Mouse (Mus musculus) hindbrain, embryonic 11.5 days (tissue): ENCODE measurements around the gene Gm9736. TPM values are rescaled to one million over a fixed set of nuclear protein-coding genes. Genes with fewer than 3 reads are reported as not detected.
"Not testable (repeated sequence)": the region's sequence is repeated elsewhere in the genome, so short reads cannot be mapped to it uniquely, and the experiment has no call there.

Experiments
- ATAC-seq: fragments of 200-750 bp; cut with Nextera tagmentation; 2 replicates; pipeline ENCODE4 v1.8.0; 2017; ENCODE audit warnings: mild to moderate bottlenecking, moderate TSS enrichment, moderate library complexity; ENCODE audit not compliant: low FRiP score
- DNase-seq: peaks from one replicate; pipeline ENCODE4 v3.0.0-alpha.2; 2015; ENCODE audit warnings: low spot score
- H3K27ac ChIP-seq: fragments of 300-500 bp; sonication (generic); 2 replicates; pipeline ENCODE4 v1.5.1; 2014; ENCODE audit warnings: mild to moderate bottlenecking, low read depth, low read length
- H3K27me3 ChIP-seq: fragments of 300-500 bp; sonication (generic); 2 replicates; pipeline ENCODE4 v1.6.1; 2014; ENCODE audit warnings: mild to moderate bottlenecking, low read length, moderate library complexity, mixed read lengths; ENCODE audit not compliant: control insufficient read depth, insufficient read depth
- H3K36me3 ChIP-seq: fragments of 300-500 bp; sonication (generic); 2 replicates; pipeline ENCODE4 v1.6.1; 2014; ENCODE audit warnings: mild to moderate bottlenecking, low read length, moderate library complexity, mixed read lengths; ENCODE audit not compliant: control insufficient read depth, insufficient read depth
- H3K4me1 ChIP-seq: fragments of 300-500 bp; sonication (generic); replicated peaks from 2 replicates; pipeline ENCODE4 v1.6.1; 2014; ENCODE audit warnings: low read length, mixed read lengths; ENCODE audit not compliant: control insufficient read depth, insufficient read depth
- H3K4me2 ChIP-seq: fragments of 300-500 bp; sonication (generic); replicated peaks from 2 replicates; pipeline ENCODE4 v1.6.1; 2014; ENCODE audit warnings: mild to moderate bottlenecking, low read depth, low read length
- H3K4me3 ChIP-seq: fragments of 300-500 bp; sonication (generic); 2 replicates; pipeline ENCODE4 v1.5.1; 2014; ENCODE audit warnings: low read depth, low read length
- H3K9ac ChIP-seq: fragments of 300-500 bp; sonication (generic); 2 replicates; pipeline ENCODE4 v1.6.1; 2014; ENCODE audit warnings: low read depth, low read length
- H3K9me3 ChIP-seq: fragments of 300-500 bp; sonication (generic); 2 replicates; pipeline ENCODE4 v1.6.1; 2016; ENCODE audit warnings: low read length; ENCODE audit not compliant: control insufficient read depth
- WGBS: fragments of 180-500 bp; shearing (Covaris S2); extraction: QIAGEN DNeasy Blood & Tissue Kit; methylation state at CpG from one replicate; pipeline ENCODE4 v1.1.7; 2014; 5-methylcytosine and 5-hydroxymethylcytosine counted together
- polyA plus RNA-seq: library from polyadenylated mRNA; unstranded; fragments of >200 nt; fragmentation: Nextera tagmentation; extraction: Ambion mirVana; gene quantifications from 2 replicates; pipeline ENCODE4 v1.2.1, GENCODE M21; 2014

The Gm9736 gene
- polyA plus RNA-seq, 1 experiment from 2014 or later = not detected

GRCm38 (mm10) chr10:77741924-77742688 is 9.0 kb downstream of the Gm9736 start, which contains the start of gene Gm18596:
Gene Gm18596 (minus strand): TSS chr10:77742638.
- not testable (repeated sequence) for H3K27ac ChIP-seq, DNase-seq
- 51% methylated on average over 4 of the region's 5 CpGs for WGBS

GRCm38 (mm10) chr10:77738929-77739328 is 12.2 kb downstream of the Gm9736 start:
- Histone ChIP-seq H3K9me3 (no peaks in the 10 kb centered on the region), H3K36me3 (no peaks in the 10 kb centered on the region), H3K4me1 (no peaks in the 10 kb centered on the region), H3K27ac (no peak overlapping the region), H3K27me3 (no peaks in the 10 kb centered on the region), H3K9ac (no peak overlapping the region), H3K4me2 (no peak overlapping the region), H3K4me3 (no peak overlapping the region)
- WGBS = 88% methylated on average over 4 of the region's 4 CpGs
- ATAC-seq = no peak
- no peak for DNase-seq

More at GRCm38 (mm10) chr10:77741924-77742688, 9.0 kb downstream of the Gm9736 start, which contains the start of gene Gm18596:
- H3K4me1 ChIP-seq, H3K4me3 ChIP-seq, H3K27me3 ChIP-seq, H3K9me3 ChIP-seq, H3K36me3 ChIP-seq, H3K4me2 ChIP-seq, ATAC-seq, H3K9ac ChIP-seq: not testable (repeated sequence)

- Histone ChIP-seq H3K4me3 (no peak overlapping the region), H3K4me2 (no peak overlapping the region), H3K9me3 (no peaks in the 10 kb centered on the region), H3K9ac (no peak overlapping the region), H3K27me3 (no peaks in the 10 kb centered on the region), H3K4me1 (no peaks in the 10 kb centered on the region), H3K36me3 (no peaks in the 10 kb centered on the region), H3K27ac (no peak overlapping the region)
- WGBS = 96% methylated on average over 1 of the region's 1 CpGs
- ATAC-seq = no peak
- DNase-seq = no peak
Measured at GRCm38 (mm10) chr10:77735928-77736327, 15.2 kb downstream of the Gm9736 start.

GRCm38 (mm10) chr10:77729241-77729640 is 21.9 kb downstream of the Gm9736 start:
- Histone ChIP-seq H3K27ac (no peak overlapping the region), H3K9me3 (no peaks in the 10 kb centered on the region), H3K27me3 (no peaks in the 10 kb centered on the region), H3K36me3 (no peaks in the 10 kb centered on the region), H3K4me2 (no peak overlapping the region), H3K4me1 (no peaks in the 10 kb centered on the region), H3K9ac (no peak overlapping the region), H3K4me3 (no peak overlapping the region)
- DNase-seq (peak; percentile 41), ATAC-seq (no peak)
- 48% methylated on average over 4 of the region's 4 CpGs for WGBS

- no peak overlapping the region for H3K4me2 ChIP-seq
- no peaks in the 10 kb centered on the region for H3K36me3 ChIP-seq
- WGBS = 65% methylated on average over 4 of the region's 4 CpGs
- no peak overlapping the region for H3K9ac ChIP-seq
- no peaks in the 10 kb centered on the region for H3K4me1 ChIP-seq
- no peaks in the 10 kb centered on the region for H3K9me3 ChIP-seq
- no peak overlapping the region for H3K4me3 ChIP-seq
- H3K27me3 ChIP-seq = no peaks in the 10 kb centered on the region
- ATAC-seq (no peak), DNase-seq (no peak)
- no peak overlapping the region for H3K27ac ChIP-seq
Measured at GRCm38 (mm10) chr10:77728280-77728679, 22.9 kb downstream of the Gm9736 start.

GRCm38 (mm10) chr10:77726186-77726585 is 25.0 kb downstream of the Gm9736 start, which contains the start of gene Gm10100:
Gene Gm10100 (plus strand): TSS chr10:77726486.
- 40% methylated on average over 3 of the region's 3 CpGs for WGBS
- Histone ChIP-seq H3K9me3 (no peaks in the 10 kb centered on the region), H3K27ac (no peak within 1 kb of the TSS), H3K4me2 (no peak within 1 kb of the TSS), H3K27me3 (no peaks in the 10 kb centered on the region), H3K4me3 (no peak within 1 kb of the TSS), H3K36me3 (no peaks in the 10 kb centered on the region), H3K4me1 (no peaks in the 10 kb centered on the region), H3K9ac (no peak within 1 kb of the TSS)
- DNase-seq (no peak), ATAC-seq (no peak)

GRCm38 (mm10) chr10:77724855-77725254 is 26.3 kb downstream of the Gm9736 start:
- H3K4me2 ChIP-seq = no peak overlapping the region
- ATAC-seq = no peak
- H3K4me3 ChIP-seq = no peak overlapping the region
- H3K36me3 ChIP-seq = no peaks in the 10 kb centered on the region
- no peak overlapping the region for H3K9ac ChIP-seq
- WGBS = 73% methylated on average over 8 of the region's 8 CpGs
- no peaks in the 10 kb centered on the region for H3K9me3 ChIP-seq
- DNase-seq = no peak
- H3K27me3 ChIP-seq = no peaks in the 10 kb centered on the region
- no peak overlapping the region for H3K27ac ChIP-seq
- H3K4me1 ChIP-seq = no peaks in the 10 kb centered on the region

GRCm38 (mm10) chr10:77720299-77720698 is 30.9 kb downstream of the Gm9736 start, which contains the start of gene Krtap12-1:
Gene Krtap12-1 (plus strand): TSS chr10:77720599.
- H3K9ac ChIP-seq, H3K4me2 ChIP-seq, H3K4me1 ChIP-seq, H3K27me3 ChIP-seq, DNase-seq, H3K36me3 ChIP-seq, H3K4me3 ChIP-seq, H3K27ac ChIP-seq, ATAC-seq, H3K9me3 ChIP-seq: not testable (repeated sequence)
- 88% methylated on average over 1 of the region's 1 CpGs for WGBS

GRCm38 (mm10) chr10:77715507-77715906 is 35.6 kb downstream of the Gm9736 start, which contains the start of gene Gm10142:
Gene Gm10142 (plus strand): TSS chr10:77715807.
- Histone ChIP-seq H3K27me3 (no peaks in the 10 kb centered on the region), H3K4me3 (no peak within 1 kb of the TSS), H3K4me1 (no peaks in the 10 kb centered on the region), H3K9ac (no peak within 1 kb of the TSS), H3K4me2 (no peak within 1 kb of the TSS), H3K9me3 (no peaks in the 10 kb centered on the region), H3K27ac (no peak within 1 kb of the TSS), H3K36me3 (no peaks in the 10 kb centered on the region)
- DNase-seq (no peak), ATAC-seq (no peak)
- WGBS = 88% methylated on average over 1 of the region's 1 CpGs
